Mouse (Mus musculus): ENCODE measurements around the gene Obscn. TPM values are rescaled to one million over a fixed set of nuclear protein-coding genes. Genes with fewer than 3 reads are reported as not detected.

Gene Obscn
- polyA plus RNA-seq, 1 experiment from 2014 or later: 0.14 TPM

GRCm38 (mm10) chr11:59170549-59170948, 34.3 kb upstream of the Obscn start:
- Histone ChIP-seq H3K27ac (ENCODE audit: low read depth) (no peak overlapping the region), H3K27me3 (ENCODE audit: insufficient read depth, low read length) (peaks cover 15% of the 10 kb centered on the region), H3K9ac (no peak overlapping the region), H3K4me2 (no peak overlapping the region), H3K4me3 (ENCODE audit: low read depth, low read length) (no peak overlapping the region), H3K36me3 (ENCODE audit: insufficient read depth) (no peaks in the 10 kb centered on the region), H3K4me1 (ENCODE audit: insufficient read depth) (no peaks in the 10 kb centered on the region), H3K9me3 (ENCODE audit: low read depth, low read length) (no peaks in the 10 kb centered on the region)
- DNase-seq: no peak
- no peak for ATAC-seq (ENCODE audit: insufficient read depth)
- no peak for TF ChIP-seq CTCF (IDR thresholded peaks at IDR 0.05; ENCODE audit: low read depth)
- 65% methylated on average over 4 of the region's 4 CpGs for WGBS

- Histone ChIP-seq H3K4me3 (ENCODE audit: low read depth, low read length) (no peak overlapping the region), H3K36me3 (ENCODE audit: insufficient read depth) (no peaks in the 10 kb centered on the region), H3K4me2 (no peak overlapping the region), H3K27ac (ENCODE audit: low read depth) (no peak overlapping the region), H3K27me3 (ENCODE audit: insufficient read depth, low read length) (peaks cover 8% of the 10 kb centered on the region), H3K9ac (no peak overlapping the region), H3K9me3 (ENCODE audit: low read depth, low read length) (no peaks in the 10 kb centered on the region), H3K4me1 (ENCODE audit: insufficient read depth) (no peaks in the 10 kb centered on the region)
- WGBS: 29% methylated on average over 3 of the region's 3 CpGs
- TF ChIP-seq CTCF (IDR thresholded peaks at IDR 0.05; ENCODE audit: low read depth): no peak
- DNase-seq: no peak
- ATAC-seq (ENCODE audit: insufficient read depth): no peak
Observed at GRCm38 (mm10) chr11:59169807-59170206, 33.6 kb upstream of the Obscn start.

- 38% methylated on average over 2 of the region's 2 CpGs for WGBS
- ATAC-seq (ENCODE audit: insufficient read depth) (no peak), DNase-seq (peak; percentile 53)
- Histone ChIP-seq H3K27ac (ENCODE audit: low read depth) (0 out of 2 replicates have a peak overlapping the region, but pooled peaks have one; percentile 27), H3K4me3 (ENCODE audit: low read depth, low read length) (no peak overlapping the region), H3K9me3 (ENCODE audit: low read depth, low read length) (no peaks in the 10 kb centered on the region), H3K9ac (no peak overlapping the region), H3K4me2 (no peak overlapping the region), H3K36me3 (ENCODE audit: insufficient read depth) (no peaks in the 10 kb centered on the region), H3K4me1 (ENCODE audit: insufficient read depth) (peaks cover 5% of the 10 kb centered on the region), H3K27me3 (ENCODE audit: insufficient read depth, low read length) (no peaks in the 10 kb centered on the region)
- TF ChIP-seq CTCF (IDR thresholded peaks at IDR 0.05; ENCODE audit: low read depth): no peak
Observed at GRCm38 (mm10) chr11:59165616-59166241, 29.5 kb upstream of the Obscn start.

- DNase-seq (no peak), ATAC-seq (ENCODE audit: insufficient read depth) (no peak)
- H3K9ac ChIP-seq: peak overlapping the region; percentile 92
- WGBS: 73% methylated on average over 9 of the region's 9 CpGs
- no peaks in the 10 kb centered on the region for H3K9me3 ChIP-seq (ENCODE audit: low read depth, low read length)
- H3K27ac ChIP-seq (ENCODE audit: low read depth): peak overlapping the region; percentile 100
- peak overlapping the region; percentile 69 for H3K4me2 ChIP-seq
- H3K4me1 ChIP-seq (ENCODE audit: insufficient read depth): peaks cover 5% of the 10 kb centered on the region
- no peaks in the 10 kb centered on the region for H3K27me3 ChIP-seq (ENCODE audit: insufficient read depth, low read length)
- TF ChIP-seq CTCF (IDR thresholded peaks at IDR 0.05; ENCODE audit: low read depth): no peak
- H3K36me3 ChIP-seq (ENCODE audit: insufficient read depth): no peaks in the 10 kb centered on the region
- peak overlapping the region; percentile 70 for H3K4me3 ChIP-seq (ENCODE audit: low read depth, low read length)
Observed at GRCm38 (mm10) chr11:59164384-59164783, 28.2 kb upstream of the Obscn start.

GRCm38 (mm10) chr11:59163255-59164236, 27.3 kb upstream of the Obscn start, which contains the start of gene Iba57:
Gene Iba57 (minus strand): TSS chr11:59163739.
- Histone ChIP-seq H3K9me3 (ENCODE audit: low read depth, low read length) (no peaks in the 10 kb centered on the region), H3K4me3 (ENCODE audit: low read depth, low read length) (peak within 1 kb of the TSS; percentile 70), H3K27me3 (ENCODE audit: insufficient read depth, low read length) (no peaks in the 10 kb centered on the region), H3K9ac (peak within 1 kb of the TSS; percentile 92), H3K36me3 (ENCODE audit: insufficient read depth) (no peaks in the 10 kb centered on the region), H3K4me2 (peak within 1 kb of the TSS; percentile 69), H3K4me1 (ENCODE audit: insufficient read depth) (peaks cover 5% of the 10 kb centered on the region), H3K27ac (ENCODE audit: low read depth) (peak within 1 kb of the TSS; percentile 100)
- peak; percentile 99 for ATAC-seq (ENCODE audit: insufficient read depth)
- no peak; the same call in 1 of the 2 replicates for TF ChIP-seq CTCF (IDR thresholded peaks at IDR 0.05; ENCODE audit: low read depth)
- DNase-seq: peak; percentile 99
- 2% methylated on average over 68 of the region's 68 CpGs for WGBS

GRCm38 (mm10) chr11:59162443-59163254, 26.4 kb upstream of the Obscn start:
- Histone ChIP-seq H3K9me3 (ENCODE audit: low read depth, low read length) (no peaks in the 10 kb centered on the region), H3K4me1 (ENCODE audit: insufficient read depth) (peaks cover 5% of the 10 kb centered on the region), H3K4me3 (ENCODE audit: low read depth, low read length) (peak overlapping the region; percentile 70), H3K9ac (peak overlapping the region; percentile 92), H3K27me3 (ENCODE audit: insufficient read depth, low read length) (no peaks in the 10 kb centered on the region), H3K4me2 (peak overlapping the region; percentile 69), H3K27ac (ENCODE audit: low read depth) (peak overlapping the region; percentile 100), H3K36me3 (ENCODE audit: insufficient read depth) (no peaks in the 10 kb centered on the region; the same call in 1 of the 2 replicates)
- no peak for DNase-seq
- TF ChIP-seq CTCF (IDR thresholded peaks at IDR 0.05; ENCODE audit: low read depth): no peak
- 60% methylated on average over 9 of the region's 9 CpGs for WGBS
- peak; percentile 25; the same call in 1 of the 2 replicates for ATAC-seq (ENCODE audit: insufficient read depth)
